28 mouse cellular contexts compared by ENCODE assay signal in genomic region chr2:160288538-160289151, GRCm38 (mm10). TPM values are rescaled to one million over a fixed set of nuclear protein-coding genes. Genes with fewer than 3 reads are reported as not detected.
"Had no signal": no experiment of that assay in that cellular context is flagged by ENCODE, and none has a peak within 500 bp of the region (broad histone marks: within the 10 kb centered on the region; RNA-seq: fewer than 3 reads in every experiment).

No protein-coding gene starts in this region.

- H3K9ac ChIP-seq: heart, embryonic 13.5 days; heart, embryonic 15.5 days; hindbrain, embryonic 12.5 days; hindbrain, embryonic 14.5 days; intestine, embryonic 15.5 days; limb, embryonic 12.5 days; liver, embryonic 13.5 days; liver, embryonic 15.5 days; liver, postnatal 0 days had no signal

- ATAC-seq: forebrain, embryonic 16.5 days; hindbrain, embryonic 16.5 days; inflammation-experienced regulatory T-cells, adult 6 months; intestine, embryonic 15.5 days; intestine, postnatal 0 days; liver, postnatal 0 days had no signal

- DNase-seq: gastrocnemius, adult 2 months; gastrocnemius, postnatal 10 days; gastrocnemius, postnatal 25 days; heart, adult 2 months; heart, postnatal 14 days; heart, postnatal 36 days; kidney, adult 2 months; kidney, postnatal 25 days; liver; liver, embryonic 13.5 days; liver, postnatal 0 days had no signal

- H3K9me3 ChIP-seq: heart, embryonic 13.5 days; heart, embryonic 15.5 days; hindbrain, embryonic 10.5 days; hindbrain, embryonic 12.5 days; intestine, embryonic 15.5 days; limb, embryonic 10.5 days; limb, embryonic 12.5 days; liver, embryonic 13.5 days; liver, embryonic 15.5 days had no signal

- H3K27me3 ChIP-seq: hindbrain, embryonic 12.5 days; intestine, embryonic 15.5 days; liver, embryonic 13.5 days; liver, embryonic 15.5 days had no signal

- H3K4me2 ChIP-seq: heart, embryonic 11.5 days; heart, embryonic 13.5 days; heart, embryonic 15.5 days; hindbrain, embryonic 12.5 days; hindbrain, embryonic 14.5 days; intestine, embryonic 15.5 days; limb, embryonic 12.5 days; liver, embryonic 11.5 days; liver, embryonic 13.5 days; liver, embryonic 15.5 days had no signal

- H3K4me1 ChIP-seq: heart, embryonic 13.5 days; heart, embryonic 15.5 days; hindbrain, embryonic 10.5 days; hindbrain, embryonic 12.5 days; intestine, embryonic 15.5 days; limb, embryonic 10.5 days; limb, embryonic 12.5 days; liver, embryonic 13.5 days; liver, embryonic 15.5 days had no signal

- H3K4me3 ChIP-seq: gastrocnemius, adult 2 months; heart, adult 2 months; heart, embryonic 13.5 days; heart, embryonic 15.5 days; hindbrain, embryonic 10.5 days; hindbrain, embryonic 12.5 days; intestine, embryonic 15.5 days; layer of hippocampus, adult 2 months; left cerebral cortex, adult 2 months; limb, embryonic 10.5 days; limb, embryonic 12.5 days; liver, embryonic 13.5 days; liver, embryonic 15.5 days had no signal

- H3K27ac ChIP-seq: gastrocnemius, adult 2 months; heart, adult 2 months; heart, embryonic 13.5 days; heart, embryonic 15.5 days; hindbrain, embryonic 10.5 days; hindbrain, embryonic 12.5 days; hindbrain, embryonic 14.5 days; intestine, embryonic 15.5 days; layer of hippocampus, adult 2 months; left cerebral cortex, adult 2 months; limb, embryonic 10.5 days; limb, embryonic 12.5 days; liver, embryonic 13.5 days; liver, embryonic 15.5 days had no signal

- H3K36me3 ChIP-seq: heart, embryonic 13.5 days; heart, embryonic 15.5 days; hindbrain, embryonic 10.5 days; hindbrain, embryonic 12.5 days; intestine, embryonic 15.5 days; limb, embryonic 10.5 days; limb, embryonic 12.5 days; liver, embryonic 13.5 days; liver, embryonic 15.5 days had no signal

RNA-seq across cellular contexts. Expression of gene Gm826, which starts 45.3 kb away (rescaled TPM):
- polyA plus RNA-seq: forebrain, embryonic 16.5 days; hindbrain, embryonic 12.5 days; hindbrain, embryonic 16.5 days; inflammation-experienced regulatory T-cells, adult 6 months; limb, embryonic 12.5 days had no signal
